Mouse (Mus musculus): Measurements from ENCODE around the gene Uspl1.

DNA sequence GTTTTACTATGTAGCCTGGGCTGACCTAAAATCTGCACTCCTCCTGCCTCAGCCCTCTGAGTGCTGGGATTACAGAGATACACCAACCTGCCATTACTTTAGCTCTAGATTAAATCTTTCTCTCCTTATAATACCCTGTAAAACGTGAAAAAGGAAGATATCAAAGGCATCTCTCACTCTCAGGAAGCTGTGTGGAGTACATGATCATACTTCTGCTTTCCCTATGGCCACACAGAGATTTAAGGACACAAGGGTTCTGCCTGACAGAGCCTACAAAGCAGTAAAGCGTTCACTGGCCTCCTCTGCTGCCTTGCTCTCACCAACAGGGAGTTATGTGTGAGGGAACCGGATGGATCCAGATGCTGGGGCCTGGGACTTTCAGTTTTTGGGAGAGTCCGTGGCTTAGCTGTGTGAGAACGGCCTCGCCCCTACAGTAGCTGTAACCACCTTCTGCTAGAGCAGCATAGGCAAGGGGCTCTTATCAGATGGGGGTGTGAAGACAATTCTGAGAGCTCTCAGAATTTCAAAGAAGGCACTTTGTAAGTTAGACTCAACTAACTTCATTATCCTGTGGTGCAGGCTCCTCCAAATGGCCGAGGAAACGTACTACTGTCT lies 36.7 kb upstream of the Uspl1 start:
- TF ChIP-seq CTCF (IDR thresholded peaks at IDR 0.05; ENCODE audit: borderline replicate concordance, control insufficient read depth, extremely low read depth, insufficient read depth, low read length, poor library complexity): no peak
- TF ChIP-seq POLR2A (IDR thresholded peaks at IDR 0.05; ENCODE audit: control insufficient read depth, extremely low read depth, insufficient read depth, low read length, poor library complexity): no peak
